Mouse (Mus musculus) ES-E14 (cell line): ENCODE measurements around the gene Gm8947. TPM values are rescaled to one million over a fixed set of nuclear protein-coding genes. Genes with fewer than 3 reads are reported as not detected.
A peak's percentile ranks its signal among the peaks of the same experiment; 100 is the strongest.
"Not testable (repeated sequence)": the region's sequence is repeated elsewhere in the genome, so short reads cannot be mapped to it uniquely, and the experiment has no call there.

ENCODE experiments used
- DNase-seq: peaks from one replicate; pipeline ENCODE4 v3.0.0-alpha.2; 2013; ENCODE audit warnings: low read depth, low spot score
- H3K27ac ChIP-seq: 2 replicates; pipeline ENCODE4 v1.5.1; 2012; ENCODE audit warnings: low read depth, mild to moderate bottlenecking, low read length, moderate library complexity, mixed read lengths; ENCODE audit not compliant: poor library complexity, insufficient read depth, severe bottlenecking
- H3K36me3 ChIP-seq: 2 replicates; pipeline ENCODE4 v1.6.1; 2012; ENCODE audit warnings: mild to moderate bottlenecking, low read length, moderate library complexity, mixed read lengths; ENCODE audit not compliant: control insufficient read depth, poor library complexity, insufficient read depth, severe bottlenecking
- H3K4me1 ChIP-seq, 2 experiments: fragments of 150-350 bp in 1 of 2; sonication (generic) in 1 of 2; 2 replicates each; pipeline ENCODE4 v1.6.1; 2012; ENCODE audit warnings: low read length in 2 of 2, mild to moderate bottlenecking in 1 of 2, mixed read lengths in 1 of 2; ENCODE audit not compliant: control insufficient read depth in 2 of 2, insufficient read depth in 2 of 2, poor library complexity in 1 of 2
- H3K4me3 ChIP-seq, 2 experiments: fragments of 150-350 bp in 1 of 2; sonication (generic) in 1 of 2; 2 replicates each; pipeline ENCODE4 v1.5.1; 2012; ENCODE audit warnings: low read length in 2 of 2, low read depth in 1 of 2, mild to moderate bottlenecking in 1 of 2, mixed read lengths in 1 of 2; ENCODE audit not compliant: insufficient read depth in 1 of 2, poor library complexity in 1 of 2, severe bottlenecking in 1 of 2
- H3K9ac ChIP-seq: 2 replicates; pipeline ENCODE4 v1.6.1; 2012; ENCODE audit warnings: low read depth, mild to moderate bottlenecking, low read length, mixed read lengths; ENCODE audit not compliant: poor library complexity, insufficient read depth, severe bottlenecking
- H3K9me3 ChIP-seq: fragments of 150-350 bp; sonication (generic); 2 replicates; pipeline ENCODE4 v1.6.1; 2012; ENCODE audit warnings: low read depth, mild to moderate bottlenecking, low read length; ENCODE audit not compliant: control insufficient read depth, insufficient read depth
- CHD2 ChIP-seq: IDR thresholded peaks from 2 replicates; pipeline ENCODE4 v1.6.1; 2014; ENCODE audit warnings: mild to moderate bottlenecking, low read depth, low read length, inconsistent platforms
- HCFC1 ChIP-seq: IDR thresholded peaks from 2 replicates; pipeline ENCODE4 v1.6.1; 2012; ENCODE audit warnings: low read length, inconsistent platforms, borderline replicate concordance; ENCODE audit not compliant: insufficient read depth
- MAFK ChIP-seq: IDR thresholded peaks from 2 replicates; pipeline ENCODE4 v1.6.1; 2014; ENCODE audit warnings: mild to moderate bottlenecking, low read depth, low read length, inconsistent platforms; ENCODE audit not compliant: insufficient read depth
- ZC3H11A ChIP-seq: IDR thresholded peaks from 2 replicates; pipeline ENCODE4 v1.6.1; 2012; ENCODE audit warnings: low read depth, mild to moderate bottlenecking, inconsistent platforms, low read length, borderline replicate concordance
- ZNF384 ChIP-seq: IDR thresholded peaks from 2 replicates; pipeline ENCODE4 v1.6.1; 2012; ENCODE audit warnings: low read depth, low read length, inconsistent platforms
- in situ Hi-C, 2 experiments: fragments of 600-800 bp; cut with MboI; formaldehyde crosslinking; loops; one replicate each; pipeline ENCODE4 v1.15.1; 2025; ENCODE audit warnings: low sequenced_read_pairs in 2 of 2, inconsistent platforms in 1 of 2; ENCODE audit not compliant: unreplicated experiment in 2 of 2
- total RNA-seq: library from RNA; depleted of rRNA; stranded (reverse); fragments of 300-350 nt; gene quantifications from 2 replicates; pipeline ENCODE4 v1.2.3, GENCODE M21; 2012

Gene Gm8947
- total RNA-seq, 1 experiment: 0.49 TPM

DNA sequence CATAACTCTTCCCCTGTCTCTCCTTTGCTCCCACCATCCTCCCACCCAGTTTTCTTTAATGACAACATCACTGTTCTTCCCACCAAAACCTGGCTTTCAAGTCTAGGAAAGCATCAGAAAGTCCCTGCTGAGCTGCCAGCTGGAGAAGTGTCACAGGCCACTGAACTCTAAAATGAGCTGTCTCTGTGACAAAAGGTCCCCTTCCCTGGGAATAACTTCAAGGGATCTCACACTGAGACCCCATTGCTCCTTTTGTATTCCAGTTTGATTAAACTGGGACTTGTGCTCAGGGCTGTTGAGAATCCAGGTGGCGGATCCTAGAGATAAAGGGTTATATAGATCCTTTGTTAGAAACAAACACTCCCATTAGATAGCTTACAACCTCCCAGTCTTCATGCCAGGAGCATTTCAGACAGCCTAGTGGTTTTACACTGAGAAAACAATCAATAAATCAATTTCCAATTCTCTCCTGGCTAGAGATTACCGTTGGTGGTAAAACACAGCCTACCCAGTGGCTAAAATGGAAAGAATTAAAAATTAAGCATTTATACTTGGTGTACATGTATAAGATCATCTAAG, 13.6 kb upstream of the Gm8947 start:
- peaks cover 0 to 3% of the 10 kb centered on the region in 2 experiments; a peak in 1 of 4 replicates for H3K4me1 ChIP-seq
- in situ Hi-C loops: no loop called here
- H3K36me3 ChIP-seq: no peaks in the 10 kb centered on the region
- peak; percentile 40 for DNase-seq
- TF ChIP-seq HCFC1 (no peak), MAFK (no peak), ZNF384 (no peak), CHD2 (no peak), ZC3H11A (no peak)
- H3K9me3 ChIP-seq: no peaks in the 10 kb centered on the region
- no peak overlapping the region for H3K9ac ChIP-seq
- no peak overlapping the region for H3K4me3 ChIP-seq
- no peak overlapping the region for H3K27ac ChIP-seq

DNA sequence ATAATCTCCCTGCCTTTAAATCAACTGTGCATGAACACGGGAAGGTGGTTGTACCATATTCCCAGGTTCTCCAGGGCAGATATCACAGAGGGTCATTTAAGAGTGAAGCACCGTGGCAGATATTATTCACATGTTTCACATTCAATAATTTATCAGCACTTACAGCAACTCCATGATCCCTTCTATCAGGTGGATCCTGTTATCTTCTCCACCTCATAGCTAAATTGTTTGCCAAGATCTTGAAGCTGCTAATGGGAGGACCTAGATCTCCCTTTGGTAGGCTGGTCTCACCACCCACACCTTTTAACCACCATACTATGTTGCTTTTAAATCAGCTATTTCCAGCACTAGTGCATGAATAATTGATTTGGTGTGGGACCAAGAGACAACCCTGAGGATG, 12.0 kb upstream of the Gm8947 start:
- H3K27ac ChIP-seq: no peak overlapping the region
- H3K4me1 ChIP-seq: peaks cover 0 to 3% of the 10 kb centered on the region in 2 experiments; a peak in 1 of 4 replicates
- H3K9me3 ChIP-seq: no peaks in the 10 kb centered on the region
- no peaks in the 10 kb centered on the region for H3K36me3 ChIP-seq
- no peak for TF ChIP-seq ZNF384
- no peak for TF ChIP-seq ZC3H11A
- no peak for TF ChIP-seq HCFC1
- no peak for TF ChIP-seq MAFK
- H3K9ac ChIP-seq: no peak overlapping the region
- no peak for DNase-seq
- no peak overlapping the region for H3K4me3 ChIP-seq
- in situ Hi-C loops: no loop called here

DNA sequence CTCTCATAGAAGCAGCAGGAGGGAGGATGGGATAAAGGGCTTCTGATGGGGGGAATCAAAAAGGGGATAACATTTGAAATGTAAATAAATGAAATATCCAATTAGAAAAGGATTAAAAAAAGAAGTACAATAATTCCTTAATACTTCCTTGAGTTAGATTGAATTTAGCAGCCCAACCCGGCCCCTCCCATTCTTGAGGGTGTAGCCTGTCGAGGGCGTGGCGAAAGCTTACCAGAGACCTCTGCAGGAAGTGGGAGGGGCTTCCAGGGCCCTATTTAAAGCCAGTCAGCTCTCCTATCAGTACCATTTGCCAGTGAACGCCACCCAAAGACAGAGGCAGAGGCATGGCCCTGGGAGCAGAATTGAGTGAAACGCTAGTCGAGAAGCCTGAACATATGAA, 9.9 kb upstream of the Gm8947 start, which contains the start of gene Gm47985:
TSS of gene Gm47985 (plus strand) at position 272 of the 400 bp plus-strand sequence.
- H3K27ac ChIP-seq, H3K4me3 ChIP-seq, H3K4me1 ChIP-seq, H3K9me3 ChIP-seq, H3K36me3 ChIP-seq, H3K9ac ChIP-seq, in situ Hi-C loops, DNase-seq: not testable (repeated sequence)

DNA sequence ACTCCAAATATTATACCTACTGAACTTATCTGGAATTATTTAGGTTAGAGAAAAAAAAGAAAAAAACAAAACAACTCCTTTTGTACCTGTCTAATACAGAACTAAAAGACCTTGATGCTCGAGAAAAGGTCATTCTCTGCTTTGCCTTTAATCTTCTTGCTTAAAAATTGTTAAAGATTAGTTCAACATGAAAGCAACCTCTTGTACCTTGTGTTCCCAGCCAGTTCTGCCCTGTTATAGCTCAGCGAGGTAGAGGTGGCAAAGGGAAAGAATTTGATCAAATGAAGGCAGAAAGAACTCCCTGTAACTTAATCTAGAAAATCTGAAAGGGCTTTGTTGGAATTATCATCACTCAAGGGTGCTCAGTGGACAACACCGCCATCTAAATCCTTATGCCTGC, 6.0 kb upstream of the Gm8947 start:
- in situ Hi-C loops, H3K4me3 ChIP-seq, DNase-seq, H3K27ac ChIP-seq, H3K4me1 ChIP-seq, H3K9ac ChIP-seq, H3K36me3 ChIP-seq, H3K9me3 ChIP-seq: not testable (repeated sequence)

DNA sequence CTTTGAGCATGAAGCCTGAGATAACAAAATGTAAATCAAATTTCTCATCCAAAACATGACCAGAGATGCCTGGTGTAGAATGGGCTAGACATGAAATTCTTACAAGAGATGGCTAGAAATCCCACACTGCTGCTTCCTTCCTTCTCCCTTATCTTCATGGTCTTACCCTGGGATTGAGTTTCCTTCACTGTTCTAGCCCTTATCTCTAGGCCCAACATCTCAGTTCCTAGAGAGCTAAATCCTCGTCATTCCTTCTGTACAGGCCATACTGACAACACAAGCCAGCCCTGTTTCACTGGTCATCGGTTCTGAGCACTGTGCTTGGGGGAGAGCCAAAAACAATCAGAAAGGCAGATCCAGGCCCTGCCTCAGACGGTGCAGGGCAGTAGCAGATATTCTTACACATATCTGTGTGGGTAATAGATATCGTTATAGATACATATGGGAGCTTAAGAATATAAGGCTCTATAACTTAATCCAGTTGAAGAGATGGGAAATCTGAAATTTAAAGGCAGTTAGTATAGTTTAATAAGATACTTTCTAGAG, 5.2 kb upstream of the Gm8947 start:
- H3K4me1 ChIP-seq, H3K9me3 ChIP-seq, H3K36me3 ChIP-seq, H3K27ac ChIP-seq, DNase-seq, H3K4me3 ChIP-seq, in situ Hi-C loops, H3K9ac ChIP-seq: not testable (repeated sequence)
